Mouse (Mus musculus) cerebellum, adult 11-12 months (tissue): ENCODE data around the gene Rps5.
A peak's percentile ranks its signal among the peaks of the same experiment; 100 is the strongest.
"Not testable (repeated sequence)": the region's sequence is repeated elsewhere in the genome, so short reads cannot be mapped to it uniquely, and the experiment has no call there.

Experiments used
- DNase-seq: peaks from one replicate; pipeline ENCODE4 v3.0.0; 2022

Rps5 gene

GRCm38 (mm10) chr7:12927693-12928589, 5.9 kb downstream of the Rps5 start:
- DNase-seq: peak; percentile 82

- no peak for DNase-seq
Observed at GRCm38 (mm10) chr7:12933615-12934140, 11.6 kb downstream of the Rps5 start.

DNA sequence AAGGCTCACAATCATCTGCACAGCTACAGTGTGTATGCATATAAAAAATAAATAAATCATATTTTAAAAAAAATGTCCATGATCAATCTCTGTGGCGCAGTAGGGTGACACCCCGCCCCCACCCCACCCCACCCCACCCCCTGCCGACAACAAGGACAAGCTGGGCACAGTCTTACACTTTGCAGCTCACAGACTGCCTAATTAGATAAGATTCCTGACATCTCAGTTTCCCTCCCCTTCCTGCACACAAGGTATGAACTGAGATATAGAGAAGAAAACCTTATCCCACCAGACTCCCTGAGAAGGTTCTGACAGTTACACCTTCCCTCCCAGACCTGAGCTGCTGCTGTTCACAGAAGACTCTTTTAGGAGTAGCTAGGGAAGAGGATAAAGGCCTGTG, 12.7 kb downstream of the Rps5 start:
- DNase-seq: no peak

DNA sequence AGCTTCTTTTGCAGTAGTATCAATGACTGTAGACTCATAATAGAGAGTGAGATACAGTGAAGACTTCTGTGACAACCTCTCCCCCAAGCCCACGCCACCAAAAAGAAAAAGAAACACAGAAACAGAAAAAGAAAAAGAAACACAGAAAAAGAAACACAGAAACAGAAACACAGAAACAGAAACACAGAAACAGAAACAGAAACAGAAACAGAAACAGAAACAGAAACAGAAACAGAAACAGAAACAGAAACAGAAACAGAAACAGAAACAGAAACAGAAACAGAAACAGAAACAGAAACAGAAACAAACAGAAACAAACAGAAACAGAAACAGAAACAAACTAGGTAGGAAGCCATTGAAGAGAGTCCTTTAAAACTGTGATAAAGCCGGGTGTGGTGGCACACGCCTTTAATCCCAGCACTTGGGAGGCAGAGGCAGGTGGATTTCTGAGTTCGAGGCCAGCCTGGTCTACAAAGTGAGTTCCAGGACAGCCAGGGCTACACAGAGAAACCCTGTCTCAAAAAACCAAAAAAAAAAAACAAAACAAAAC, 15.2 kb downstream of the Rps5 start:
- not testable (repeated sequence) for DNase-seq

GRCm38 (mm10) chr7:12940599-12940998, 18.5 kb downstream of the Rps5 start:
- DNase-seq: no peak

GRCm38 (mm10) chr7:12943488-12943887, 21.4 kb downstream of the Rps5 start:
- no peak for DNase-seq

- peak; percentile 97 for DNase-seq
Observed at GRCm38 (mm10) chr7:12949032-12949871, 27.2 kb downstream of the Rps5 start.

DNA sequence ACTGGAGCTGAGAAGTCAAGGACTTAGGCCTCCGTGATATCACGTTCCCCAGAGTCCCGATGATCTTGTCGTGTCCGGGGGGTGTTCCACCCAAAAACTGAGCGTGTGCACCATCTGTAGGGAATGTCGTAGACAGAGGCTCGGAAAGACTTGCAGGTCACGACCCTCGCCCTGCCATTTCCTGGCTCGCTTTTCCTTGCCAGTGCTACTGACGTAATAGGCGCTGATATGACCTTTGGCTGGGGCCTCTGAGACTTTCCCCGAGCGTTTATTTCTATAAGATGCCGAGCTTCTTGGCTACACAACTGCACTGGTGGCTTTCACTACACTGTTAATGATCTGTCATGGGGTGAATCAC, 27.8 kb downstream of the Rps5 start:
- no peak for DNase-seq

- no peak for DNase-seq
Observed at GRCm38 (mm10) chr7:12954896-12955295, 32.8 kb downstream of the Rps5 start.

GRCm38 (mm10) chr7:12957511-12957910, 35.4 kb downstream of the Rps5 start:
- DNase-seq: no peak

DNA sequence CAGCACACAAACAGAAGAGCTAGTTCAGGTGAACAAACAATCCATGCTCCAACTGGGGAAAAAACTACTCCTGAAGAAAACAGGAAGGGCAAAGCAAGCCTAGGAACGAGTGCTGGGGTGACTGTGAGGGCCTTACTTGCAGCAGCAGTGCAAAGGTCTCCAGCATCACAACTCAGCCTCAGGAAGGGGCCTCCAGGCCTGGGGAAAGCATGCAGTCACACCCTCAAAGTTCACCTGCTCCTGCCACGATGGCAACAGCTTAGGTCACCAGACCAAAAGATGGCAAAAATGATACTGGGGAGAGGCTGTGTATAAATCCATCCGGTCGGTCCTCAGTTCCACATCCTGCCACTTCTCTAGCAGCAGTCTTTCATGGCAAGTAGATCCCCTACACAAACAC, 36.9 kb downstream of the Rps5 start:
- DNase-seq: no peak

DNA sequence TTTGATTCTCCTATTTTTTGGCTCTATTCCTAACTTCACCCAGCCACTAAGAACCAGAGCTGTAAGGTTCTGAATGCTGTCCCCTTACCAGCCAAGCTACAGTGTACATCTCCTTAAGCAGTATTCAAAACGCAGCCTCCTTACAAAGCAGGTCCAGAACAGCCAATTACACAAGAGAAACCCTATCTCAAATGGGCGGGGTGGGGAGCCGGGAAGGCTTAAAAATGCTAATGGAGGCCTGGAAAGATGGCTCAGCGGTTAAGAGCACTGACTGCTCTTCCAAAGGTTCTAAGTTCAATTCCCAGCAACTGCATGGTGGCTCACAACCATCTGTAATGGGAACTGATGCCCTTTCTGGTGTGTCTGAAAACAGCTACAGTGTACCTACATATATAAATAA, 37.6 kb downstream of the Rps5 start:
- DNase-seq: no peak

DNA sequence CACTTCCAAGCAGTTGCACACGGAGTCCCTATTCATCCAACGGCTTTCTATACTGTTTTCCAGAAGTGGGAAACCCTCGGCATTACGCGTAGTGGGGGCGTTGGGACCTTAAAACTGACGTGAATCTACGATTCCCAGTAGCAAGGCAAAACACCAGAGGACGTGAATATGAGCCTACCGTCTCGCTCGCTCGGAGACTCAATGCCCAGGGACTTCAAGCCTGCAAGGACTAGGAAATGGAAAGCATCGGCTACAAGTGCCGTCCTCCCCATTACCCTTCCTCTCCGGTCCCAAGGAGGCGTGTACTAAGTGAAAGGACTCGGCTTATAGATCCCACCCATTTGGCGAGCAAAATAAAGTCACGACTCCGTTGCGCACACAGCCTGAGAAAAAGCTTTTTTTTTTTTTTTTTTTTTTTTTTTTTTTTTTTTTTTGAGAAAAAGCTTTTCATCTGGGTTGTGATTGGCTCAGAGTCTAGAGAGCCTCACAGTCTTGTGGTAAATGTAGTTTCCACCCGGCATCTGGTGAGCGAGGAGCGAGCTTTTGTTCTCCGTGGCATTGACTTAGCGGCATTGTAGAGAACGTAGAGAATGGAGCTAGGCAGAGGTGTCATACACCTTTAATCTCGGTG, 39.5 kb downstream of the Rps5 start:
- DNase-seq: peak; percentile 57

GRCm38 (mm10) chr7:12965678-12966091, 43.6 kb downstream of the Rps5 start, which contains the start of gene Zfp324:
TSS of gene Zfp324 (plus strand) at chr7:12965838.
- DNase-seq: peak; percentile 94

- peak; percentile 87 for DNase-seq
Observed at GRCm38 (mm10) chr7:12966104-12966845, 44.2 kb downstream of the Rps5 start.

- DNase-seq: no peak
Observed at GRCm38 (mm10) chr7:12970906-12971305, 48.8 kb downstream of the Rps5 start.
